ENCODE assay signal across 24 mouse cellular contexts in genomic region chr12:41041737-41042136, GRCm38 (mm10). TPM values are rescaled to one million over a fixed set of nuclear protein-coding genes. Genes with fewer than 3 reads are reported as not detected.
A peak's percentile ranks its signal among the peaks of the same experiment; 100 is the strongest.
DNase-seq lines count a peak whose midpoint lies in the region; ATAC-seq and TF ChIP-seq lines count a peak whose summit lies in the region.
"Had no signal": no experiment of that assay in that cellular context is flagged by ENCODE, and none has a peak within 500 bp of the region (broad histone marks: within the 10 kb centered on the region; RNA-seq: fewer than 3 reads in every experiment).

No protein-coding gene starts in this region.

- TF ChIP-seq POLR2A in liver, adult 2 months (IDR thresholded peaks at IDR 0.05; ENCODE audit: extremely low read depth, insufficient read depth, low read length): no peak

- H3K36me3 ChIP-seq in liver, adult 2 months (ENCODE audit: control insufficient read depth, insufficient read depth, low read length): no peaks in the 10 kb centered on the region
- no peaks in the 10 kb centered on the region for H3K36me3 ChIP-seq in liver, postnatal 0 days (replicated peaks; ENCODE audit: insufficient read depth, low read length)
- H3K36me3 ChIP-seq in splenic B cell, adult 2 months (ENCODE audit: control insufficient read depth, insufficient read depth, low read length, poor library complexity, severe bottlenecking): no peaks in the 10 kb centered on the region
- H3K36me3 ChIP-seq: forebrain, embryonic 10.5 days; hindbrain, embryonic 10.5 days; hindbrain, embryonic 13.5 days had no signal

- H3K9ac ChIP-seq in liver, adult 2 months (ENCODE audit: low read depth, low read length): no peak overlapping the region
- H3K9ac ChIP-seq in liver, postnatal 0 days (replicated peaks): no peak overlapping the region
- H3K9ac ChIP-seq: forebrain, embryonic 13.5 days; hindbrain, embryonic 13.5 days had no signal

- no peak for ATAC-seq in liver, postnatal 0 days
- peak; percentile 48 to 77; a peak in 3 of 4 replicates for ATAC-seq in hematopoietic stem cell, adult 5-6 weeks (replicated peaks in 1 of 2; ENCODE audit: insufficient read depth in 1 of 2, low FRiP score in 2 of 2, low TSS enrichment in 1 of 2, low read depth in 1 of 2, poor library complexity in 2 of 2, severe bottlenecking in 2 of 2)
- ATAC-seq: activated CD4-positive, CD25-positive, alpha-beta regulatory T cell, adult 4 months; forebrain, embryonic 13.5 days; forebrain, embryonic 16.5 days; hindbrain, embryonic 16.5 days had no signal

- no peaks in the 10 kb centered on the region; the same call in 1 of the 2 replicates for H3K4me1 ChIP-seq in liver, adult 2 months (ENCODE audit: control insufficient read depth, insufficient read depth, low read length)
- no peaks in the 10 kb centered on the region for H3K4me1 ChIP-seq in liver, postnatal 0 days (ENCODE audit: insufficient read depth)
- H3K4me1 ChIP-seq: forebrain, embryonic 10.5 days; forebrain, embryonic 13.5 days; hindbrain, embryonic 10.5 days; hindbrain, embryonic 13.5 days had no signal

- no peak overlapping the region for H3K4me3 ChIP-seq in liver, adult 2 months (ENCODE audit: insufficient read depth, low read depth, low read length)
- no peak overlapping the region for H3K4me3 ChIP-seq in liver, postnatal 0 days (ENCODE audit: low read depth, low read length)
- H3K4me3 ChIP-seq: forebrain, embryonic 10.5 days; forebrain, embryonic 13.5 days; gastrocnemius, adult 2 months; hindbrain, embryonic 10.5 days; hindbrain, embryonic 13.5 days had no signal

- peak; percentile 29 for DNase-seq in liver, adult 2 months (ENCODE audit: extremely low read depth, low read depth, low spot score)
- no peak for DNase-seq in liver, postnatal 0 days
- DNase-seq in splenic B cell, adult 2 months (ENCODE audit: low read depth, low spot score): peak; percentile 39
- DNase-seq in retina, embryonic 14.5 days (ENCODE audit: low spot score): no peak
- DNase-seq in right cerebral cortex, postnatal 4 days: no peak
- DNase-seq: adrenal gland, adult 8-10 months; adrenal gland, postnatal 25 days; B cell, adult 2 months; cerebellum, adult 11-12 months; cerebellum, adult 8-10 months; cerebellum, postnatal 10 days; cerebellum, postnatal 36 days; gastrocnemius, adult 2 months; gastrocnemius, postnatal 14 days; heart, adult 11 months had no signal

- no peak for TF ChIP-seq EP300 in liver, postnatal 0 days (IDR thresholded peaks at IDR 0.05; ENCODE audit: low read depth)

- H3K79me2 ChIP-seq in liver, adult 2 months (ENCODE audit: control insufficient read depth, insufficient read depth, low read length): peaks cover 10% of the 10 kb centered on the region; the same call in 1 of the 2 replicates

- no peaks in the 10 kb centered on the region for H3K27me3 ChIP-seq in liver, adult 2 months (ENCODE audit: control insufficient read depth, insufficient read depth, low read length)
- no peaks in the 10 kb centered on the region for H3K27me3 ChIP-seq in liver, postnatal 0 days (ENCODE audit: insufficient read depth, low read length)
- H3K27me3 ChIP-seq in splenic B cell, adult 2 months (ENCODE audit: control insufficient read depth, insufficient read depth, low read length, poor library complexity, severe bottlenecking): no peaks in the 10 kb centered on the region
- H3K27me3 ChIP-seq: forebrain, embryonic 13.5 days; hindbrain, embryonic 13.5 days had no signal

- H3K27ac ChIP-seq in liver, adult 2 months (replicated peaks; ENCODE audit: insufficient read depth, low read depth, low read length): no peak overlapping the region
- no peak overlapping the region for H3K27ac ChIP-seq in liver, postnatal 0 days (ENCODE audit: low read depth)
- H3K27ac ChIP-seq: forebrain, embryonic 10.5 days; forebrain, embryonic 13.5 days; gastrocnemius, adult 2 months; hindbrain, embryonic 10.5 days; hindbrain, embryonic 13.5 days had no signal

- no peak for TF ChIP-seq CTCF in liver, adult 2 months (IDR thresholded peaks at IDR 0.05; ENCODE audit: low read depth, low read length)
- no peak for TF ChIP-seq CTCF in liver, postnatal 0 days (IDR thresholded peaks at IDR 0.05; ENCODE audit: low read depth)

- H3K9me3 ChIP-seq in liver, postnatal 0 days (ENCODE audit: low read length): no peaks in the 10 kb centered on the region
- H3K9me3 ChIP-seq: forebrain, embryonic 10.5 days; forebrain, embryonic 13.5 days; hindbrain, embryonic 10.5 days; hindbrain, embryonic 13.5 days had no signal

- no peak overlapping the region for H3K4me2 ChIP-seq in liver, postnatal 0 days (ENCODE audit: low read depth, low read length)
- H3K4me2 ChIP-seq: forebrain, embryonic 13.5 days; heart, embryonic 11.5 days; hindbrain, embryonic 13.5 days had no signal

- WGBS in liver, adult 2 months: 49% methylated on average over 2 of the region's 2 CpGs
- whole genome bisulfite sequencing in liver, postnatal 0 days (ENCODE audit: insufficient replicate concordance): 62% methylated on average over 2 of the region's 2 CpGs

RNA-seq across cellular contexts. Expression of gene Immp2l, which starts 17.8 kb away (rescaled TPM):
- total RNA-seq in liver, adult 2 months (2014; rRNA removed): 78.5 and 133 TPM in 2 replicates
- polyA plus RNA-seq in liver, adult 2 months (2012; rRNA removed): 31.5 and 35.8 TPM in 2 replicates
- 27.9 and 35.9 TPM in 2 replicates for polyA plus RNA-seq in liver, postnatal 0 days (2015; fragmentation: Nextera tagmentation; extraction: Ambion mirVana)
- total RNA-seq in hematopoietic stem cell, adult 5-6 weeks (2017): 14.9 and 22.7 TPM in 2 replicates

Comparison
In these comparisons a context has a peak if more than half of its experiments do, and no peak if none do; other contexts are left out.
1. DNase-seq: peak in liver, adult 2 months (single experiment) and splenic B cell, adult 2 months (single experiment); none in liver, postnatal 0 days (single experiment), retina, embryonic 14.5 days (single experiment) and right cerebral cortex, postnatal 4 days (single experiment).